Mouse (Mus musculus) spleen, postnatal 14 days (tissue): ENCODE results near the gene Klra5.
"Not testable (repeated sequence)": the region's sequence is repeated elsewhere in the genome, so short reads cannot be mapped to it uniquely, and the experiment has no call there.

ENCODE experiments used
- DNase-seq, 2 experiments: peaks; one replicate each; pipeline ENCODE4 v3.0.0; 2021 to 2022; ENCODE audit warnings: low spot score in 2 of 2

Gene Klra5

GRCm38 (mm10) chr6:129917476-129917946 lies at the start of gene Klra5:
TSS of gene Klra5 (minus strand) at chr6:129917650.
- DNase-seq: not testable (repeated sequence)

GRCm38 (mm10) chr6:129916996-129917395 lies 454 bp downstream of the Klra5 start:
- DNase-seq: no peak

- no peak for DNase-seq
Measured at GRCm38 (mm10) chr6:129882525-129882924, 34.9 kb downstream of the Klra5 start.

GRCm38 (mm10) chr6:129876549-129876948 lies 40.9 kb downstream of the Klra5 start, which contains the start of gene Klra17:
TSS of gene Klra17 (minus strand) at chr6:129876672.
- DNase-seq: no peak

- not testable (repeated sequence) for DNase-seq
Measured at GRCm38 (mm10) chr6:129862349-129862748, 55.1 kb downstream of the Klra5 start, which contains the start of gene Gm17631. TSS of gene Gm17631 (plus strand) at chr6:129862649.
